Mouse (Mus musculus) lung, adult 18-20 months (tissue): Measurements from ENCODE around the gene Cryzl2.

ENCODE experiments used
- DNase-seq, 2 experiments: peaks; one replicate each; pipeline ENCODE4 v3.0.0; 2022; ENCODE audit warnings: mixed read lengths in 2 of 2

Cryzl2 gene

DNA sequence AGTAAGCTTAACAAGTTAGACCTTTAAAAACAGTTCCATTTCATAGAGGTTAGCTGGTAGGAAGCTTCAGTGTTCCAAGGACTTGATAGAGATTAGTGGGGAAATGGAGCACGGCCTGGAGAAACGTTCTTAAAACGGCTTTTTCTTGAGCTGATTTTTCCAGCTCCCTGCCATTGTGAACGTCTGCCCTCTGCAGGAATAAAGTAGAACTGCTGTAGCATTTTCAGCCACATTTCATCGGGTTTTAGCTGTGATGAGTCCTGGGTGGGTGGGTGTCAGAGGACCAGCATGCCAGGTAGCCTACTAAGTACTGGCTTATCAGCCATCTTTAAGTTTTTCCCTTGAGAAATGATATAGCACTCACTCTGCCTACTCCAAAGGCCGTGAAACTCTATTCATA is 78.1 kb downstream of the Cryzl2 start:
- DNase-seq, result no peak

DNA sequence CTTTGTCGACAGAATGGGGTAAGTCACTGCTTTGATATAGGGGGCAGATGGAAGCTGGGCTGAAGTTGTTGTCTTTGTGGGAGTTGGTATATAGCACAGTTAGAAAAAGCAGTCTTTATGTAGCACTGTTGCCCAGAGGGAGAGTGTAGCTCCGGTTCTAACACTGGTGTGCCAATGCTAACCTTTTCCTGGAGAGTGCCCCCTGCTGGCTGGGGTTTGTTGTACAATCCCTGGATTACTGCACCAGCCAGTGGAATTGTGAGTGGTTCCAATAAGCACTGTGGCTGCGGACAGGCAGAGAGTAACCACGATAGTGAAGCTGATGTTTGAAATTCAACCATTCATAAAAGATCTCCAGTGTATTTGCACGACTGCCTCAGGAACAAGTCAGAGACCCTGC is 79.3 kb downstream of the Cryzl2 start:
- peak in 1 of 2 experiments; percentile 14 for DNase-seq
